8 mouse cellular contexts compared by ENCODE assay signal in genomic region chr19:46507181-46507581, GRCm38 (mm10). TPM values are rescaled to one million over a fixed set of nuclear protein-coding genes. Genes with fewer than 3 reads are reported as not detected.
DNase-seq lines count a peak whose midpoint lies in the region; ATAC-seq lines count a peak whose summit lies in the region.

No protein-coding gene starts in this region.

- H3K36me3 ChIP-seq in kidney, embryonic 16.5 days (ENCODE audit: insufficient read depth, low read length) = peaks cover 40% of the 10 kb centered on the region
- peaks cover 82% of the 10 kb centered on the region for H3K36me3 ChIP-seq in embryonic facial prominence, embryonic 10.5 days (replicated peaks)
- peaks cover 53% of the 10 kb centered on the region for H3K36me3 ChIP-seq in hindbrain, embryonic 14.5 days (replicated peaks; ENCODE audit: control insufficient read depth, insufficient read depth)

- ATAC-seq in kidney, embryonic 16.5 days (ENCODE audit: low FRiP score, low TSS enrichment) = no peak
- ATAC-seq in hindbrain, embryonic 14.5 days (ENCODE audit: low FRiP score) = peak; percentile 15; the same call in 1 of the 2 replicates

- 59% methylated on average over 8 of the region's 8 CpGs for WGBS in kidney, embryonic 16.5 days
- WGBS in embryonic facial prominence, embryonic 10.5 days = 43% methylated on average over 8 of the region's 8 CpGs
- 15% methylated on average over 8 of the region's 8 CpGs for WGBS in hindbrain, embryonic 14.5 days

- no peaks in the 10 kb centered on the region for H3K27me3 ChIP-seq in kidney, embryonic 16.5 days (ENCODE audit: insufficient read depth, low read length)
- H3K27me3 ChIP-seq in embryonic facial prominence, embryonic 10.5 days (replicated peaks; ENCODE audit: low read depth, poor library complexity, severe bottlenecking) = no peaks in the 10 kb centered on the region
- no peaks in the 10 kb centered on the region for H3K27me3 ChIP-seq in hindbrain, embryonic 14.5 days (ENCODE audit: control insufficient read depth, insufficient read depth, low read length)

- peak overlapping the region; percentile 99 for H3K9ac ChIP-seq in kidney, embryonic 16.5 days (replicated peaks; ENCODE audit: low read length)
- peak overlapping the region; percentile 59 for H3K9ac ChIP-seq in hindbrain, embryonic 14.5 days

- peak overlapping the region; percentile 79 for H3K4me2 ChIP-seq in kidney, embryonic 16.5 days (replicated peaks; ENCODE audit: low read depth, low read length)
- peak overlapping the region; percentile 96 for H3K4me2 ChIP-seq in hindbrain, embryonic 14.5 days (replicated peaks)

- H3K27ac ChIP-seq in kidney, embryonic 16.5 days (ENCODE audit: low read length) = peak overlapping the region; percentile 82
- H3K27ac ChIP-seq in embryonic facial prominence, embryonic 10.5 days (replicated peaks) = peak overlapping the region; percentile 84
- peak overlapping the region; percentile 83 for H3K27ac ChIP-seq in hindbrain, embryonic 14.5 days

- DNase-seq in kidney, adult 18-20 months = no peak
- peak; percentile 39 for DNase-seq in embryonic facial prominence, embryonic 10.5 days (ENCODE audit: low spot score)
- peak; percentile 50 for DNase-seq in hindbrain, embryonic 14.5 days (ENCODE audit: low spot score)
- DNase-seq in neural tube, embryonic 10.5 days (ENCODE audit: extremely low spot score, low spot score) = peak; percentile 44
- no peak for DNase-seq in cerebellum, adult 8-10 months
- no peak for DNase-seq in spleen, adult 12 weeks (ENCODE audit: low spot score)
- no peak for DNase-seq in urinary bladder, postnatal 10 days (ENCODE audit: low spot score)

- peaks cover 71% of the 10 kb centered on the region for H3K4me1 ChIP-seq in kidney, embryonic 16.5 days (ENCODE audit: insufficient read depth, low read length)
- H3K4me1 ChIP-seq in embryonic facial prominence, embryonic 10.5 days = peaks cover 84% of the 10 kb centered on the region
- H3K4me1 ChIP-seq in hindbrain, embryonic 14.5 days (replicated peaks; ENCODE audit: control insufficient read depth, insufficient read depth, low read length) = peaks cover 58% of the 10 kb centered on the region

- H3K9me3 ChIP-seq in kidney, embryonic 16.5 days (ENCODE audit: low read length) = no peaks in the 10 kb centered on the region
- no peaks in the 10 kb centered on the region for H3K9me3 ChIP-seq in embryonic facial prominence, embryonic 10.5 days
- no peaks in the 10 kb centered on the region for H3K9me3 ChIP-seq in hindbrain, embryonic 14.5 days (ENCODE audit: control insufficient read depth, low read length)

- peak overlapping the region; percentile 93 for H3K4me3 ChIP-seq in kidney, embryonic 16.5 days (ENCODE audit: low read length)
- H3K4me3 ChIP-seq in embryonic facial prominence, embryonic 10.5 days = peak overlapping the region; percentile 96
- H3K4me3 ChIP-seq in hindbrain, embryonic 14.5 days (replicated peaks; ENCODE audit: low read length) = peak overlapping the region; percentile 97

RNA-seq across cellular contexts. Expression of gene Trim8, which starts 5.7 kb away (rescaled TPM):
- 22.2 and 26.0 TPM in 2 replicates for polyA plus RNA-seq in kidney, embryonic 16.5 days (2015; fragmentation: Nextera tagmentation; extraction: Ambion mirVana)
- 19.5 and 20.9 TPM in 2 replicates for polyA plus RNA-seq in embryonic facial prominence, embryonic 10.5 days (2016; fragmentation: Nextera tagmentation; extraction: Ambion mirVana)
- polyA plus RNA-seq in hindbrain, embryonic 14.5 days (2014; fragmentation: Nextera tagmentation; extraction: Ambion mirVana) = 37.5 and 39.4 TPM in 2 replicates

Comparison
In these comparisons a context has a peak if more than half of its experiments do, and no peak if none do; other contexts are left out.
1. DNase-seq: peak in embryonic facial prominence, embryonic 10.5 days (single experiment), hindbrain, embryonic 14.5 days (single experiment) and neural tube, embryonic 10.5 days (single experiment); none in kidney, adult 18-20 months (single experiment), cerebellum, adult 8-10 months (single experiment), spleen, adult 12 weeks (single experiment) and urinary bladder, postnatal 10 days (single experiment).
2. Peak in every context shown above with its lines, with median percentiles within 50 percentile points of each other: H3K27ac ChIP-seq and H3K4me3 ChIP-seq.